Mouse (Mus musculus): ENCODE results near the gene Pah. TPM values are rescaled to one million over a fixed set of nuclear protein-coding genes. Genes with fewer than 3 reads are reported as not detected.

Gene Pah
- polyA plus RNA-seq, 1 experiment = 835 TPM

GRCm38 (mm10) chr10:87593916-87594315 lies 72.3 kb downstream of the Pah start:
- no peak overlapping the region for H3K4me3 ChIP-seq (ENCODE audit: insufficient read depth, low read depth, low read length)
- DNase-seq = no peak
- 21% methylated on average over 2 of the region's 2 CpGs for WGBS
- no peak for TF ChIP-seq CTCF (conservative IDR thresholded peaks at IDR 0.05; ENCODE audit: insufficient read depth, insufficient read length, low read depth, low read length)
- TF ChIP-seq POLR2A (IDR thresholded peaks at IDR 0.05; ENCODE audit: low read depth, low read length) = no peak
- no peaks in the 10 kb centered on the region for H3K4me1 ChIP-seq (ENCODE audit: control insufficient read depth, insufficient read depth, low read length)
- no peaks in the 10 kb centered on the region for H3K27me3 ChIP-seq (replicated peaks; ENCODE audit: control insufficient read depth, insufficient read depth, low read length)
- no peaks in the 10 kb centered on the region for H3K36me3 ChIP-seq (ENCODE audit: control insufficient read depth, insufficient read depth, low read length)
- H3K27ac ChIP-seq (ENCODE audit: insufficient read depth, low read depth, low read length) = no peak overlapping the region

DNA sequence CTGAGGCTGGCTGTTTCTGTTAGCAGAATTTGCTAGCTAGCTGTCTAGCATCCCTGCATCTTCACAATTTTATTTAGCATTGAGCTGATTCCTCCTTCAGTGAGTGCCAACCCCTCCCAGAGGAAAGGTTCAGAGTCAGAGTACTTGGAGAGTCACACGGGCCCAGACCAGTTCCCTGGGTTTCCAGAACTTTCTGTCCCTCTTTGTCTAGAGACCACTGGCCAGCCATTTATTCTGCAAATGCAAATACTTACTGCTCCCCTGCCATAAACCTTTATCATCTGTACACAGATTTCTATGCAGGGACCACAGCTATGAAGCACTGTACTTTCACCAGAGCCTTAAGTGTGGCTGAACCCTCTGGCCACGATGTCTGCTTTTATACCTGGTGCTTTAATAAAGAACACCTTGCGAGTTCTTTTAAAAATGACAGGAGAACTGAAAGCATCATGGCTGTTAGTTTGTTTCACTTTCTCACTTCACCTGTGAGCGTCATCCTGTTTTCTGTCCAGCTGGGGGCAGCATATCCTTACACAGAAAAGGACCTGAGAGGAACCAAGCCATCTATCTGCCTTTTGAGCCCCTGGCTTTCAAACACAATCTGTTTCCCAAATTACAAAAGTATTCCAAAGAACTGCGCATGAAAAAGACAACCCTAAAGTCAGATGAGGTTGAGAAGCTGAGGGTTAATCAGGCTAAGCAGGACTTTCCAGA lies 74.9 kb downstream of the Pah start:
- WGBS = 23% methylated on average over 5 of the region's 5 CpGs
- peak; percentile 39 for DNase-seq

GRCm38 (mm10) chr10:87597075-87597677 lies 75.6 kb downstream of the Pah start:
- no peaks in the 10 kb centered on the region for H3K4me1 ChIP-seq (ENCODE audit: control insufficient read depth, insufficient read depth, low read length)
- H3K27me3 ChIP-seq (replicated peaks; ENCODE audit: control insufficient read depth, insufficient read depth, low read length) = no peaks in the 10 kb centered on the region
- H3K36me3 ChIP-seq (ENCODE audit: control insufficient read depth, insufficient read depth, low read length) = no peaks in the 10 kb centered on the region
- H3K4me3 ChIP-seq (ENCODE audit: insufficient read depth, low read depth, low read length) = no peak overlapping the region
- H3K27ac ChIP-seq (ENCODE audit: insufficient read depth, low read depth, low read length) = no peak overlapping the region
- no peak for DNase-seq
- TF ChIP-seq POLR2A (IDR thresholded peaks at IDR 0.05; ENCODE audit: low read depth, low read length) (no peak), CTCF (conservative IDR thresholded peaks at IDR 0.05; ENCODE audit: insufficient read depth, insufficient read length, low read depth, low read length) (no peak)
- 57% methylated on average over 9 of the region's 9 CpGs for WGBS

More for the DNA sequence above, 74.9 kb downstream of the Pah start:
- Histone ChIP-seq H3K36me3 (ENCODE audit: control insufficient read depth, insufficient read depth, low read length) (no peaks in the 10 kb centered on the region), H3K27me3 (replicated peaks; ENCODE audit: control insufficient read depth, insufficient read depth, low read length) (no peaks in the 10 kb centered on the region), H3K27ac (ENCODE audit: insufficient read depth, low read depth, low read length) (no peak overlapping the region), H3K4me3 (ENCODE audit: insufficient read depth, low read depth, low read length) (no peak overlapping the region), H3K4me1 (ENCODE audit: control insufficient read depth, insufficient read depth, low read length) (no peaks in the 10 kb centered on the region)
- TF ChIP-seq POLR2A (IDR thresholded peaks at IDR 0.05; ENCODE audit: low read depth, low read length) = no peak
- peak; percentile 64 for TF ChIP-seq CTCF (conservative IDR thresholded peaks at IDR 0.05; ENCODE audit: insufficient read depth, insufficient read length, low read depth, low read length)

DNA sequence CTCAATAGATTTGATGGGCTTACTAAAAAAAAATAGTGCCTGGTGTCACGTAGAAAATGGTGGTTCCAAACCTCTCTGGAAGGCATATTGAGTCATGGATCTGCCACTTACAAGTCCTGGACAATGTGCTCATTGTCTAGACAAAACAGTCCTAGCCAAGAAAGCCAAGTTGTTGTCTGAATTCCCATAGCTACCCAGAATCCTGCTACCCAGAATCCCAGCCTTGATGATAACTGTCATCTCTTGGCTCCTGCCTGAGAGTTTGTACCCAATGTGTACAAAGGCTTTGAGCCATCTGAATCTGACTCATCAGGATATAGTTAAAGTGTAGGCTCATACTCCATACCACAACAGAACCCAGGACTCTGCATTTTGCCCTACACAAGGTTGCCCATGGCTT lies 80.6 kb downstream of the Pah start:
- no peak for TF ChIP-seq CTCF (conservative IDR thresholded peaks at IDR 0.05; ENCODE audit: insufficient read depth, insufficient read length, low read depth, low read length)
- TF ChIP-seq POLR2A (IDR thresholded peaks at IDR 0.05; ENCODE audit: low read depth, low read length) = no peak
- no peaks in the 10 kb centered on the region for H3K4me1 ChIP-seq (ENCODE audit: control insufficient read depth, insufficient read depth, low read length)
- no peaks in the 10 kb centered on the region for H3K36me3 ChIP-seq (ENCODE audit: control insufficient read depth, insufficient read depth, low read length)
- no peak overlapping the region for H3K27ac ChIP-seq (ENCODE audit: insufficient read depth, low read depth, low read length)
- DNase-seq = no peak
- WGBS = 71% methylated on average over 1 of the region's 1 CpGs
- no peaks in the 10 kb centered on the region for H3K27me3 ChIP-seq (replicated peaks; ENCODE audit: control insufficient read depth, insufficient read depth, low read length)
- H3K4me3 ChIP-seq (ENCODE audit: insufficient read depth, low read depth, low read length) = no peak overlapping the region

- TF ChIP-seq CTCF (conservative IDR thresholded peaks at IDR 0.05; ENCODE audit: insufficient read depth, insufficient read length, low read depth, low read length) = no peak
- TF ChIP-seq POLR2A (IDR thresholded peaks at IDR 0.05; ENCODE audit: low read depth, low read length) = no peak
- WGBS = 74% methylated on average over 1 of the region's 1 CpGs
Measured at GRCm38 (mm10) chr10:87625196-87625595, 103.6 kb downstream of the Pah start.

More at GRCm38 (mm10) chr10:87625196-87625595, 103.6 kb downstream of the Pah start:
- no peak for DNase-seq
- Histone ChIP-seq H3K27me3 (replicated peaks; ENCODE audit: control insufficient read depth, insufficient read depth, low read length) (no peaks in the 10 kb centered on the region), H3K36me3 (ENCODE audit: control insufficient read depth, insufficient read depth, low read length) (no peaks in the 10 kb centered on the region), H3K27ac (ENCODE audit: insufficient read depth, low read depth, low read length) (no peak overlapping the region), H3K4me3 (ENCODE audit: insufficient read depth, low read depth, low read length) (no peak overlapping the region), H3K4me1 (ENCODE audit: control insufficient read depth, insufficient read depth, low read length) (no peaks in the 10 kb centered on the region)

Other genes starting within 250 kb of the Pah start
- gene Ascl1, start 28.1 kb upstream of the Pah start, polyA plus RNA-seq (2012; rRNA removed) = 0.14 and 0.15 TPM in 2 replicates